Mouse (Mus musculus) left cerebral cortex, adult 11 months (tissue): ENCODE results near the gene Galnt2.

Experiments used
- DNase-seq: peaks from one replicate; pipeline ENCODE4 v3.0.0; 2022; ENCODE audit warnings: low spot score

Galnt2 gene

DNA sequence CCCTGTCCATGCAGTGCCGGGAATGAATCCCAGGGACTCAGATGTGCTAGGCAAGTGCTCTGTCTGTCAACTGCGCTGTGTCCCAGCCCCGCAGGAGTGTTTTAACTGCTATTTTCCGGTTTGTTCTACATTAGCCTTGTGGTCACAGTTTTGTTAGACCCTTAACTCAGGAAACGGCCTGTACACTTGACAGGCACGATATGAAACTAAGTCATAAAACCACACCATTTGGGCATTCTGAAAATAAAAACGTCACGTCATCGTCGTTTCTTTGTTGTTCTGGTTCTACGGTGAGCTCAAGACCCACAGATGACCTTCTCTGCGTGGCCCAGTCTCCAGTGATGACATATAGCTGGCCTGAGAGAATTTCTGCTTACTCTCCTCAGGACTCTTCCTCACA, 40.3 kb downstream of the Galnt2 start:
- DNase-seq = no peak

DNA sequence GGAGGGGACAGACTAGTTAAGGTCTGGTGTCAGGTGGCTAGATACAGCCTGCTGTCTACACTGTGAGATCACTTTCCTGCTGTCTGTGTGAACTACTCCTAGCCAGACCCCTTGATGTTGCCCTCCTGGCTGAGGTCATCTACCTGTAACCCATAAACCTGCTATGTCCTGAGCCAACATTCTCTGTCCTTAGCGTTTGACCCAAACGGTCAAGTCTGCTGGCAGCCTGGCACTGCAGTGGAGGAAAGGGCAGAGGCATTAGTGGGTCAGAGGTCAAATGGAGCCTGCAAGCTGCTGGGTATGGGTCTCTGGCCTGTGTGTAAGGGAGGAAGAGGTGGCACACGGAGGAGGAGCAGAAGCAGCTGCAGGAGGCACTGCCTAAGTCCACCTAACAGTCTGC, 41.6 kb downstream of the Galnt2 start:
- no peak for DNase-seq

DNA sequence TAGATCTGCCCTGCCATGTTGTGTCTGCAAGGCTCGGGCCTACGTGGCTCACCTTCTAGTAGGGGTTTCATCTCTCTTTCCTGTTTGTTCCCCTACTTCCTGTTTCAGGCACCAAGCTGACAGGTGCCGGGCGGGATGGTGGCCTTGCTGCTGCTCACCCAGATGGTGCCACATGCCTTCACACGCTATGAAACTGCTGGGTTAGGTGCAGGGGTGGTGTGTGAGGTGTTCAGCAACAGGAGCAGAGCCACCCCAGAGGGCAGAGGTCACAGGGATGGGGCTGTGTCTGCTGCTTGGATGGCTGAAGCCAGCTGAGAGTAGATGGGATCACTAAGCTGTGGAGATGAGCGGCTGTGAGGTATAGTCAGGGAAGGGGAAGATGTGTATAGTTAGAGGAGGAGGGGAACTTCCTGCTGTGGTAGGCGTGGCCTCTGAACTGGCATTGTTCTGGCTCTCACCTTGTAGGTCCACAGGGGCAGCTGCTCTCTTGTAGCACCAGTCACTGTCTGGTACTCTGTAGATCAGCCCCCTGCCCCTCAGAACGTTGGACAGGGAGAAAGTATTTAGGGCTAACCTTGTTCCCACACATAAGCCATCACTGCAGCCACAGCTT, 42.5 kb downstream of the Galnt2 start:
- no peak for DNase-seq

DNA sequence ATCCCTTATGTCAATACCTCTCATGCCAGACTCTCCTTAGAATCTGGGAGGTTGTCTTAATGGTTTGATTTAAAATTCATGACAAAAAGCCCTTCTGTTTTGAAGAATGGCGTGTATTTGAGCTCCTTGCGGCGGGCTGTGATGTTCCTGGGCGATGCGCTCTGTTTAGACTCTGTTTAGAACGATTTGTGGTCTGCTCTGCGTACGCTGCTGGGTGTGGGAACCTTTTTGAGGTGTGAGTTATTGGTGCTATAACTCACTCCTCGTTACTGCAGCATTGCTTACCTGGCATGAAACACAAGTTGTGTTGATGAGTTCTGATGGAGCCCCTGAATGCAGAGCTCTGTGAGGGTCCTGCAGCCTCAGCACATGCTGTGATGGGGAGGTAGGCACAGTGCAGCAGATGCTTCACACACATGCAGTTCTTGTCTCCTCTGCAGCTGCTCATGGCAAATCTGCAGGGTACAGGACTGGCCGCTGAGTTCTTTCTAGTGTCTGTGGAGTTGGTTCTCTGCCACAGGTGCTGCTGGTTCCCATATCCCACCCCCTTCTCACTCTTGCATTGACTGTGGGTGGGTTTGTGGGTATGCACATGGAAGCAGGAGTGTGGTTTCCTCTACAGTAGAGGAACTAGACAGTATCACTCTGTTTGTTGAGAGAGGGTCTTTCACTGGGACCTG, 43.4 kb downstream of the Galnt2 start:
- no peak for DNase-seq

DNA sequence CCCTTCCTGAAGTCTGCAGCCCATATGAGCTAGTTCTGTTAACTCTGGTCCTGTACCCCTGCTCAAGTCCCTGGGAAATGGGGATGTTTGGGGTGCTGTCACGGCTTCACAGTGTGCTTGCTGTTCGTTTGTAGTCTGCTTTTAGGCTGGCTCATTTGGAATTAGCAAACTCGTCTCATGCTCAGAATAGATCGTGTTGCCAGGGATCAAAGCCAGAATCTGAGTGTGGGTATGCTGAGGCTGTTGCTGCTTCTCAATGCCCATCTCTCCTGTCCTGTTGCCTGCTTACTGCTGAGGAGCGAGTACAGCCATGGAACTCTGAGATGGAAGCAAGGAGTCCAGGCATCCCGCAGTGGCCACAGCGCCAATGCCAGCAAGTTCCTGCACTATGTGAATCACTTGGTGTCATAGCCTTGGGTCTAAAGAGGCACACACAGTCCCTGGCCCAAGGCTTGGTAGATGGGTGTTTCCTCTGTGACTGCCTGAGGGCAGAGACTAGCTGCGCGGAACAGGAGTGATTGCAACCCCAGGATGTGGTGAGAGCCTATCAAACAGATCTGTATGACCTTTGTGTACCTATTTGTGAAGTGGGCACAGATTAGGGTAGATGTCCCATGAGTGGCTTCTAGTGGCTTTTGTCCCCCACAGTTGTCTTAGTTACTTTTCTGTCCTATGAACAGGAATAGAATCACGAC, 44.3 kb downstream of the Galnt2 start:
- DNase-seq = no peak

DNA sequence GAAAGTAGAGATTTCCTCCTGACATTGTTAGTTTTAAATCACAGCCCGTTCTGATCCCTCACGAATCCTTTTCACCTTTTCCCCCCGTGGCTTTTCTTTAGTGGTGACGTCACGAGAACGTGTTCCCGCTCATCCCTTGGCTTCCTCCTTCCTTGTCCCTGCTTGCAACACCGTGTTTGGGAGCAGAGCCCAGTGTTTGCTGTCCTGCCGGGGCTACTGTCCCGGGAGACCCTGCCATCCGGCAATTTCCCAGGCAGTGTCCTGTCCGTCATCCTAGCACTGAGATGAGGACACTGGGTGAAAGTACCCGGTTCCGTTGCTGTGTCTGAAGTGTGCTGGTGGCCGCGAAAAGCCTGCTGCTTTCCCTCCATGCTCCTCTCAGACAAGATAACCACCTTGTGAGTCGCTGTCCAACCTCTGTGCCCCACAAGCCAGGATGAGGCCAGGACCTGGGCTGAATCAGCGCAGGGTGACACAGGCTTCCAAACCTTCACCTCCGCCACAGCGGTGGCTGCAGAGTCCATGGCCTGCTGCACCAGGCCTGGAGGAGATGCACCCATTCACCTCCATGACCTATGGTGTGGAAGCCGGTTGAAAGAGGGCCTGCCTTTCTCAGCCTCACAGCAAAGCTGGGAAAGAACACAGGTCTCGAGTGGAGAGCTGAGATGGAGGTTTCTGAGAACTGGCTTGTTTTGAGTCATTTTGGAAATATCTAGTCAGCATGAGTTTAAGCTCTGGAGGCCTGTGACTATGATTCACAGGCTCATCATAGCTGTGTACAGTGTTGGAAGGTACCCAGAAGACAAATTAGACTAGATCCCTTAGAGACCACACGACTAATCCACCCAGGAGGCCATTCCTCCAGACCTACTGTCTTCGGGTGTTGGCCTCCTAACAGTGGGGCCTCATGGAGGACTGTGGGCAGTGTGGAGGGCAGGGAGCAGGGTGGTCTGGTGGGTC, 47.0 kb downstream of the Galnt2 start:
- DNase-seq = no peak

DNA sequence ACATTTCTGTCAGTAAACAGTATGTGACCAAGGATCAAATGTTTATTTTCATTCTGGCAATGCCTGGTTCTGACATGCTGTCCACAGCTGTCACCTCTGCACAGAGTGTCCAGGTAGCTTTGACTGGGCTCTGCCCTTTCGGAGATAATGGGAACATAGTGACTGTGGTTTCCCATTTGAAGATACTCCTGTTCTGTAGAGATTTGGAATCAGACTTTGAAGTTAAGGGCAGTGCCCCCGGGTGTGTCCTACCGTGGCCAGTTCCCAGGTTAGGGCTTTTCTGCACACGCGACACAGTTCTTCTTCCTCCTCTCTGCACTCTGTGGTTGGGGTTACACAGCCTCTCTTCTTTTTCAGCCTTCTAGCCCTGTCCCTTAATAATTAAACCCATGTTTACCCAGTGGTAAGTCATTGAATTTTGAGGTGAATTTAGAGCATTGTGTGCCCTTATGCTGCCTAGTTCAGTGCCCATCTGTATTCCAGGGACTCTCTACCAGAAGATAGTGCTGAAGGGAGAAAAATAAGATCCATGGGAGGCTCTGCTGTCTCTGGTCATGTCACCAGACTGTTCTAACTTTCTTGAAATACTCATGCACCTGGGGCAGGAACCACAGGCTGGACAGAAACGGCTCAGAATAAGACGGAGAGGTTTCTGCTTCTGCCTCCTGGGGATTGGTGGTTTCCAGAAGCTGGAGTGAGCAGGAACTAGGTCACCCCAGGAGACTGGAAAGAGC, 47.9 kb downstream of the Galnt2 start:
- no peak for DNase-seq

DNA sequence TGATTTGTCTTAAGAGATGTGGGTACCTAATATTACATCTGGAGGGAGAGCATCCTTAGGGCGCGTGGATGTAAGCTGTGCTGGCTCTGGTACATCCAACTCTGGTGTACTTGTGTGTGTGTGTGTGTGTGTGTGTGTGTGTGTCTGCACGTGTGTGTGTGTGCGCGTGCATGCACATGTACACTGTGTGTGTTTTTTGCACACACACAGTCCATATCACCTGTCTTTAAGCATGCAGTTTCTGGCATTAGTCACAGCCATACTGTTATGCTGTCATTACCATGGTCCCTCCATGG, 48.4 kb downstream of the Galnt2 start:
- DNase-seq = no peak

DNA sequence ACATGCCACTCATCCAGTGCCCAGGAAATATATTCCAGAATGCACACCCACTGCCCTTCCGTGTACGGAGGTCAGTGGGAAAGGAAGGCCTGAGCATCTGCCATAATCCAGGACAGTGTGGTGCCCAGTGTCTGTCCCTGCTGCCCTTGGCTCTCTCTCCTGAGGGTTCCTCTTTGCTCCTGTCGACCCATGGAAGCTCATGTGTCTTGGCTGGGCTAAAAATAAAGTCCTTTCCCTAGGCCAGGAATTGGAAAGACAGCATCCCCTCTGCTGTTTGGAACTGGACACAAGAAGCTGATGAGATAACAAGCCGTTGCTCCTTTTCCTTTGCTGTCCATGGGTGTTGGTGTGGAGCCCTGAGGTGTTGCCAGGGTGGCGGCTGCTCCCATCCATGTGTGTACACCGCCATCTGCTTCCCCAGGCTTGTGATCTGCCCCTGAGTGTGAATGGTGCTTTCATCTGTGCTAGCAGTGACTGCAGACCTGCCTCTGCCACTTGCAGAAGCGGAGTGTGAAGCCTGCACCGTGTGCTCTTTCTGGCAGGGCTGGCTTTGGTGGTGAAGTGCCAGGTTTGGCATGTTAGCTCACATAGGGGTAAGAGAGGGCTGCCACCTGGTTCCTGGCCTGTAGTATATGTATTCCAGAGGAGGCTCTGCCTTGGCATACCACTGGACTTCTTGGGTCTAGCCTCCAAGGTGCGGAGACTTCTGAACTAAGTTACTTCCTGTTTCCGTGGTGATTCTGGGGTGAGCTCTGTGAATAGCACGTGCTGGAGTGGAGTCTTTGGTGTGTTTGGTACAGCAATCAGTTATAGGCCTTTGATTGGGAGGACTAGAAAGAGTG, 50.7 kb downstream of the Galnt2 start:
- no peak for DNase-seq

DNA sequence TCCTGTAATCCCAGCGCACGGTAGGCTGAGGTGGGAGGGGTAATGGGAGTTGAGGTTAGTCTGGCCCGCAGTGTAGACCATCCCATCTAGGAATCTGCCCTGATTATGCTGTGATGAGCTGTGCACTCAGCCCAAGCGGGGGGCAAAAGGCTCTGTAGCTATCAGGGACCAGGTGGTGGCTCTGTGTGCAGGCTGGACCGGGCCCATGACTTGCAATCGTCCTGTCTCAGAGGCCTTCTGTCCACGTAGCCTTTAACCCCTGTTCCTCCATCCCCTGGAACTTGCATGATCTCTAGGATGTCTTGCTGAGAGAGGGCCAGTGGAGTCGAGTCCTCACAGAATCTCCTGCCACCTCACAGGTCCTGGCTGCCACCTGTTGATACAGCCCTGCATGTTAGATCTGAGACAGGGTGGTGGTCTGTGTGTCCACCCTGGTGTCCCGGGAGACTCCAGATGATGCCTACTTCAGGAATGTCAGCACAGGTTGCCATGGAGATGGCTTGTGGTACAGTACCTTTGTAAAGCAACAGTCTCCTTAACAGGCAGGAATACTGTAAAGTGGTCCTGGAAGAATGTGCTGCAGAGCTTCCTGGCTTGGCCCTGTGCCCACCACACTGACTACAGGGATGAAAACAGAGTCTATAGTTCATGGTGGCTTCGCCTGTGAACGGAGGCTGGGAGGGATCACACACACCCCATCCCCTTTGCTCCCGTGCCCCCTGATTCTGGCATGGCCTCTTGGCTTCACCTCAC, 51.9 kb downstream of the Galnt2 start:
- no peak for DNase-seq

DNA sequence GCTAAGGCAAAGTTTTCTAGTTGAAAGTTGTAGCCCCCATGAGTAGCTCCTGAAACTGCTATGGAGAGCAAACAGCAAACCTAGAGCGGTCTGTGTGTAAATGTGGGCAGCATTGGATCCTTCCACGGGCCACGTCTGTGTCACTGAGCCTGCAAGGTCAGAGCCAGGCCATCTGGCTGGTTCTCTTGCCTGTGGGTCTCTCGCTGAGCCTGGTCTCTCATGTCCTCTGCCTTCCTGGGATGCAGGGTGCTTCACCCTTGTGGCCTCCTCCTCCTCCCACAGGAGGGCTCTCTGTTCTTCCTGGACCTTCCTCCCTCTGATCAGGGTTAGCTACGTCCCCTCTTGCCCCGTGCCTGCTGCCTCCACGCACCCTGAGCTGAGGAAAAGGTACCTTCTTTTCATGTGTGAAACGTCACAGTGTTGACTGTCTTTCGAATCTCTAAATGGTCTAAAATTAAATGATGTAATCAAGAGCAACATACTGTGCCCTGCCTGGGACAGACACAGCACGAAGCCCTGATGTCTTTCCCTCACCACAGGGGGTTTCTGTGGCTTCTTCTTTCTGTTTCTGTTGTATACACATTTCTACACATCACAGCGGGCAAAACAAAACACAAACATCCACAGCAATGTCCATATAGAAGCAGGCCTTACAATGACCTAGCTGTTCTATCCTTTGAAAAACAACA, 52.6 kb downstream of the Galnt2 start:
- no peak for DNase-seq

DNA sequence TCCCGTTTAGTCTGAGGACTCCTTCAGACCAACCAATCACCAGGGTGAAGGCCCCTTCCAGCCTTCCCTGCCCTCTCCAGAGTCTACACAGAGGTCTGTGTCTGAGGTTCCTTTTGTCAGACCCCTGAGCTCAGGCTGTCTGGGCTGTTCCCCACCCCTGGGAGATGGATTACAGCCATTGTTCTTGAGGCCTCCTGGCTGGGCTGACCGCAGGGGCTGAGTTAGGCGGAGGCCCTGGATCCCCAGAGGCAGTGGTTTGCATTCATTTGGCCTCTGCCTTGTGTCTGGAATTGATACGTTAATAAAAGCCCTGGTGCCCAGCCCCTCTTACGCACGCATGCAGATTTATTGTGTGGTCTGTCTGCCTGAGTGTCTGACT, 53.1 kb downstream of the Galnt2 start:
- no peak for DNase-seq

DNA sequence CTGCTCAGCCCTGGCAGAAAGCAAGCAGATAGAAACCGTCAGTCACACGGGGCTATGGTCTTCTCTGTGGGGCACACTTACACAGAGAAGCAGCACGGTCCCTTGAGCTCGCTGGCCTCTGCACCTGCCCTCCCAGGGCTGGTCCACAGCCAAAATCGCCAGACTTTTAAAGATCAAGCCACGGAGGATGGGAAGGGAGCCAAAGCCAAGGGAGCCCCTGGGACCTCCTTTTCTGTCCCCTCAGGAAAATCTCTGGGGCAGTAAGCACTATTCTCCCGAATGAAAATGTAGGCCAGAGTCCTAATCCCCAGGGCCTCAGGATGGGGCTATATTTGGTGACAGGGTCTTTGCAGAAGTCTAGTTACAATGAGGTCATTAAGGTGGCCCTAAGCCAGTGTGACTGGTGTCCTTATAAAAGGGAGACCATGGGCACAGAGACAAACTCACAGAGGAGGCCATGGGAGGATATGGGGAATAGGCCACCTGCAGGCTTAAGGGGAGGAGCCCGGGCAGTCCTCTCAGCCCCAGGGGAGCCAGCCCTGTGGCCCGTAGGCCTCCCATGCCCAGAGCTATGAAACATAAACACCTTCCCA, 53.9 kb downstream of the Galnt2 start:
- no peak for DNase-seq

DNA sequence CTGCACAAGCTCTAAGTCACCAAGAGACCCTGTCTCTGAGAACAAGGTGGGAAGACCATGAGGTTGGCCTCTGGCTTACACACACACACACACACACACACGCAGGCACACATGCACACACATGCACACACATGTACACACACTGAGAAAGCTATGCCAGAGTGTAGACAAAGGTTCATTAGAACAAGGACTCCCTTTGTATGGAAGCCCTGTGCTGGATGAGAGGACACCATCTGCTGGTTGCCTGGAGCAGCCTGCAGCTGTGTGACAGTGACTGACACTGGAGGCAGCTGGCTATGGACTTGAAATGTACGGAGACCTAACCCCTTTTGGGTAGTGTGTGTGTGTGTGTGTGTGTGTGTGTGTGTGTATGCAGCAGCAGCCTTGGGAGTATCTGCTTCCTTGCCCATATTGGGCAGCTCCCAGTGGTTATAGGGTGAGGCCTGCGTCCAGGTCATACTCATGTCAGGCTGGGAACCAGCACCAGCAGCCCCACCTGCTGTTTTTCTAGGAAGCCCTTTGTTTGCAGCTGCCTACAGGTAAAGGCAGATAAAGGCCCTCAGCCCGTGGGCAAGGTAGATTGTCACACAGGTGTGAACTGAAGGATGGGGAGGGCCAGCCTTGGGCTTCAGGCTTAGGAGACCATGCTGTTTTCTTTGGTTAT, 55.4 kb downstream of the Galnt2 start:
- no peak for DNase-seq

DNA sequence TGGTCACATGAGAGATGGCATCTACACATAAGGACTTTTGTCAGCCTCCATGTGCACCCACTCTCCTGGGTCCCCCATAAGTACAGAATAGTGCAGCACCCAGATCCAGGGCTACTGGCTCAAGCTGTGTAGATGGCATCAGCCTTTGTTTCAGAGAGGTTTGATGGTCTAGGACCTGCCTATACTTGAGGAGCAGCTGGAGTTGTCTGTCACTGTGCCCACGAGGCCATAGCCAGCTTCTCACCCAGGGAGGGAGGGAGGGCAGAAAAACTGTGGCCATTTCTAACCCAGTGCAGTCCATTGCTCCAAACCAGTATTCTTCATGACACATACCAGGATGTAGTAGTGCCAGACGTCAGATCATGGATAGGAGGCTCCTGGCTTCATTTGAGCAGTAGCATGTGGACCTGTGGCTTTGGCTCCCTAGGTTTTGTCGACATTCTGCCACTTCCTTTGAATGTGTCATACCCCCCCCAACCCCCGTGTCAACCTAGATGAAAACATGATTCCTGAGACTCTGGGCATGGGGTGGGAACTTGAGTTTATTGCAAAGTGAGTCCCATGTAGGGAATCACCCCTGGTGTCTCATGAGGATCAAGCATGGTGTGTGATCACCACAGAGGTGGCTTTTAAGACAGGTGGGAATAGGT, 57.1 kb downstream of the Galnt2 start:
- DNase-seq = no peak

DNA sequence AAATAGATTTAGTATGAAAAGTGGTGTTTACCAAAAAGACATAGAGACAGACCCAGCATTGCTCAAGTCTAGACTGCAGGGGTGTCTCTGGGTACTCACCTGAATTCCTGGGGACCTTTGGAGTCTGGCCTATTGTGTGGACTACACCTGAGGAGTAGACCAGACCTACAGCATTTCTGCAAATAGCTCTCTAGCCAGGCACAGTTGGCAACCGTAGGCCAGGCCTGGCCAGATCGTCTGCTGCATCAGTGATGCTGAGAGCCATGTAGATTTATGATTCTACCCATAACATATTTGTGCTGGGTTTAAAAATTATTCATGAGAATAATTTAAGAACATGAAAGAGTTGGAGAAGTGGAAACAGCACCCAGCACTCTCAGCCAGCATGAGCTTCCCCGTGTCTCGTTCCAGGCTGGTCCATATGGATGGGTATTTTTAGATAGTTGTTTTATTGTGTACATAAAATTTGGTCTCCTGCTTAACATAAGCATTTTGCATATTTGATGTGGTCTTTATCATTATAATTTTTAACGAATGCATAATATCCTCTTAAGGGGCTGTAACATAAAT, 58.4 kb downstream of the Galnt2 start:
- no peak for DNase-seq

DNA sequence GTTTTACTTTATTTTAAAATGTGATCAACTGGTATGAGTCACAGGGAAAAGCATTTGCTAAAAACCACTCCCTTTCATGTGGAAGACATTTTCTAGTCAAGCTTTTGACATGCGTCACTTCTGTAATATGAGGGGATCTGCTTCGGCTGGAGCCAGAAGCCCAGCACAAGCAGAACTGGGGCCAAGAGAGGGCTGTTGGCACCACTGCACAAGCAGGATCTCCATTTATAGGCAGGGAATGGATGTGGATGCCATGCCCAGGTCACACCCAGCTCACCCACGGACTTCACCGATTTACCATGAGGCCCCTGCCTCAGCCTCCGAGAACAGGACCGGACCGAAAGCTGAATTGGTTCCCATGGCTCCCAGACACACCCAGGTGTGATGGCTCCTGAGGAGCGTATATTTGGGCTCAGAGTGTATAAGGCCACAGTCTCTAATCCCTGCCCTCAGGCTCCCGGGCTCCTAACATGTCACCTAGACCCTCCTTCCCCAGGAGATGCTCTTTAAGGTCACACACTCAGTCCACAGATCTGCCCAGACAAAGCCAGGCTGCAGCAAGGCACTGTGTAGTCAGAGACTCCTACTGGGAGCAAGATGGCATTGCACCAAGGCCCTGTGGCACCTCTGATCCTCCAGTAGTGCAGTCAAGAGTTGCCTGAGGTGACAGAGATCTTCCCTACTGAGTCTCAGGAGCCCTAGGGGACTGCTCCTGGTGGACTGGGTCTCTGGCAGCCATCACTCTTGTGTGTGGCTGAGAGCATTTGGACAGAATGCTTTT, 59.9 kb downstream of the Galnt2 start:
- no peak for DNase-seq
